Mouse (Mus musculus) stomach, embryonic 14.5 days (tissue): ENCODE measurements around the gene Plxnc1. TPM values are rescaled to one million over a fixed set of nuclear protein-coding genes. Genes with fewer than 3 reads are reported as not detected.

Experiments
- ATAC-seq: fragments of 200-750 bp; cut with Nextera tagmentation; 2 replicates; pipeline ENCODE4 v1.8.0; 2017; ENCODE audit warnings: low read depth, moderate TSS enrichment; ENCODE audit not compliant: insufficient number of reproducible peaks, insufficient read depth, low FRiP score
- H3K27ac ChIP-seq: fragments of 300-500 bp; sonication (generic); 2 replicates; pipeline ENCODE4 v1.5.1; 2014; ENCODE audit warnings: mild to moderate bottlenecking, low read length, moderate library complexity, mixed read lengths
- H3K27me3 ChIP-seq: fragments of 300-500 bp; sonication (generic); 2 replicates; pipeline ENCODE4 v1.6.1; 2014; ENCODE audit warnings: low read length, control low read depth, mixed read lengths; ENCODE audit not compliant: control insufficient read depth, insufficient read depth
- H3K36me3 ChIP-seq: fragments of 300-500 bp; sonication (generic); 2 replicates; pipeline ENCODE4 v1.6.1; 2014; ENCODE audit warnings: mild to moderate bottlenecking, control low read depth, low read length, moderate library complexity, mixed read lengths; ENCODE audit not compliant: control insufficient read depth, insufficient read depth
- H3K4me1 ChIP-seq: fragments of 300-500 bp; sonication (generic); 2 replicates; pipeline ENCODE4 v1.6.1; 2014; ENCODE audit warnings: low read length, control low read depth, mixed read lengths; ENCODE audit not compliant: control insufficient read depth, insufficient read depth
- H3K4me2 ChIP-seq: fragments of 300-500 bp; sonication (generic); replicated peaks from 2 replicates; pipeline ENCODE4 v1.6.1; 2014; ENCODE audit warnings: low read depth, low read length, control low read depth
- H3K4me3 ChIP-seq: fragments of 300-500 bp; sonication (generic); 2 replicates; pipeline ENCODE4 v1.5.1; 2014; ENCODE audit warnings: low read depth, low read length, control low read depth
- H3K9ac ChIP-seq: fragments of 300-500 bp; sonication (generic); replicated peaks from 2 replicates; pipeline ENCODE4 v1.6.1; 2014; ENCODE audit warnings: low read depth, mild to moderate bottlenecking, control low read depth, low read length, moderate library complexity, mixed read lengths
- H3K9me3 ChIP-seq: fragments of 300-500 bp; sonication (generic); 2 replicates; pipeline ENCODE4 v1.6.1; 2016; ENCODE audit warnings: low read depth, low read length, control low read depth; ENCODE audit not compliant: control insufficient read depth
- WGBS: fragments of 180-500 bp; shearing (Covaris S2); extraction: QIAGEN DNeasy Blood & Tissue Kit; methylation state at CpG from one replicate; pipeline ENCODE4 v1.1.7; 2014; 5-methylcytosine and 5-hydroxymethylcytosine counted together
- polyA plus RNA-seq: library from polyadenylated mRNA; unstranded; fragments of >200 nt; fragmentation: Nextera tagmentation; extraction: Ambion mirVana; gene quantifications from 2 replicates; pipeline ENCODE4 v1.2.1, GENCODE M21; 2014

Gene Plxnc1
- polyA plus RNA-seq, 1 experiment from 2014 or later = 2.3 TPM

- H3K9me3 ChIP-seq = no peaks in the 10 kb centered on the region
- H3K4me3 ChIP-seq = no peak overlapping the region
- no peak for ATAC-seq
- 96% methylated on average over 3 of the region's 3 CpGs for WGBS
- H3K4me1 ChIP-seq = no peaks in the 10 kb centered on the region
- H3K9ac ChIP-seq = no peak overlapping the region
- H3K27me3 ChIP-seq = no peaks in the 10 kb centered on the region
- H3K4me2 ChIP-seq = no peak overlapping the region
- H3K36me3 ChIP-seq = no peaks in the 10 kb centered on the region
- H3K27ac ChIP-seq = no peak overlapping the region
Observed at GRCm38 (mm10) chr10:94741459-94741858, 203.2 kb downstream of the Plxnc1 start.
